Mouse (Mus musculus): ENCODE data around the gene Thsd4.

DNA sequence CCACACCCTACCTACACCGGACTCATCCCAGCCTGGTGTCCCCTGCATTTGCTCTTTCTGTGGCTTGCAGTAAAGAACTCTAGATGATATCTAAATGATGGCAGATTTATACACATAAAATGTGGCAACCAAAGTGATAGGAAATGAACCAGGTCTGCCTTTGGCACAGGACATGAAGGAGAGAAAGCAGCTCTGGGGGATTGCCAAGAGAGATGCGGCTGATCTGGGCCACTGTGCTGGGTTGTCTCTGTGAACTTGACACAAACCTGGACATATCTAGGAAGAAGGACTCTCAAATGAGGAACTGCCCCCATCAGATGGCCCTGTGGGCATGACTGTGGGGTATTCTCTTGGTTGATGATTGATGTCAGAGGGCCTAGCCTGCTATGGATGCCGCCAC is 85.6 kb downstream of the Thsd4 start:
- TF ChIP-seq CTCF (IDR thresholded peaks at IDR 0.05; ENCODE audit: low read depth, low read length) (no peak), EP300 (IDR thresholded peaks at IDR 0.05; ENCODE audit: insufficient read depth, low read depth, low read length) (no peak)
